Mouse (Mus musculus) CH12.LX (cell line): ENCODE measurements around the gene Gm49396. TPM values are rescaled to one million over a fixed set of nuclear protein-coding genes. Genes with fewer than 3 reads are reported as not detected.
A peak's percentile ranks its signal among the peaks of the same experiment; 100 is the strongest.

ENCODE experiments used
- DNase-seq: peaks from one replicate; pipeline ENCODE4 v3.0.0-alpha.2; 2013; ENCODE audit errors: extremely low read depth
- H3K27ac ChIP-seq: 2 replicates; pipeline ENCODE4 v1.5.1; 2012; ENCODE audit warnings: low read depth, mild to moderate bottlenecking, control low read depth, moderate library complexity; ENCODE audit not compliant: insufficient read depth
- H3K27me3 ChIP-seq: replicated peaks from 2 replicates; pipeline ENCODE3; 2012; ENCODE audit warnings: inconsistent platforms
- H3K36me3 ChIP-seq, 2 experiments: replicated peaks in 1 of 2; 2 replicates each; pipeline versions ENCODE3 to v1.6.1; 2012; ENCODE audit warnings: inconsistent platforms in 1 of 2, low read length in 1 of 2, mild to moderate bottlenecking in 1 of 2, mixed read lengths in 1 of 2, moderate library complexity in 1 of 2; ENCODE audit not compliant: control insufficient read depth in 1 of 2, insufficient read depth in 1 of 2
- H3K4me1 ChIP-seq, 2 experiments: 2 replicates each; pipeline ENCODE4 v1.6.1; 2012; ENCODE audit warnings: inconsistent platforms in 1 of 2, moderate library complexity in 1 of 2; ENCODE audit not compliant: insufficient read depth in 2 of 2, control insufficient read depth in 1 of 2
- H3K4me2 ChIP-seq: 2 replicates; pipeline ENCODE4 v1.6.1; 2012; ENCODE audit warnings: low read depth, mild to moderate bottlenecking, control low read depth; ENCODE audit not compliant: poor library complexity, insufficient read depth, severe bottlenecking
- H3K4me3 ChIP-seq, 3 experiments: fragments of 150-350 bp in 1 of 3; sonication (generic) in 1 of 3; replicated peaks in 1 of 3; 2 replicates each; pipeline versions ENCODE3 to v1.5.1; 2011 to 2012; ENCODE audit warnings: low read depth in 2 of 3, low read length in 2 of 3, mild to moderate bottlenecking in 2 of 3, moderate library complexity in 2 of 3, control low read depth in 1 of 3, improper control_type of control experiment in 1 of 3, inconsistent platforms in 1 of 3, mixed read lengths in 1 of 3; ENCODE audit not compliant: poor library complexity in 1 of 3
- H3K79me2 ChIP-seq: replicated peaks from 2 replicates; pipeline ENCODE4 v1.6.1; 2012; ENCODE audit warnings: mild to moderate bottlenecking, moderate library complexity; ENCODE audit not compliant: control insufficient read depth, poor library complexity, insufficient read depth, severe bottlenecking; ENCODE audit errors: extremely low read depth
- H3K9ac ChIP-seq: 2 replicates; pipeline ENCODE4 v1.6.1; 2012; ENCODE audit warnings: low read depth, mild to moderate bottlenecking, control low read depth, moderate library complexity; ENCODE audit not compliant: insufficient read depth
- H3K9me3 ChIP-seq: replicated peaks from 2 replicates; pipeline ENCODE3; 2012; ENCODE audit warnings: low read length, inconsistent platforms, mixed read lengths
- BHLHE40 ChIP-seq: IDR thresholded peaks from 2 replicates; pipeline ENCODE4 v1.6.1; 2011; ENCODE audit warnings: mild to moderate bottlenecking, low read depth, low read length, improper control_type of control experiment
- CTCF ChIP-seq, 2 experiments: IDR thresholded peaks in 1 of 2; conservative IDR thresholded peaks in 1 of 2; 2 replicates each; pipeline ENCODE4 v1.5.1; 2011 to 2012; ENCODE audit warnings: low read depth in 2 of 2, low read length in 2 of 2, improper control_type of control experiment in 1 of 2, inconsistent platforms in 1 of 2, mild to moderate bottlenecking in 1 of 2, moderate library complexity in 1 of 2
- E2F4 ChIP-seq: IDR thresholded peaks from 2 replicates; pipeline ENCODE4 v1.6.1; 2011; ENCODE audit warnings: low read depth, low read length, improper control_type of control experiment; ENCODE audit not compliant: insufficient replicate concordance
- ELF1 ChIP-seq: IDR thresholded peaks from 2 replicates; pipeline ENCODE4 v1.6.1; 2014; ENCODE audit warnings: low read depth, mild to moderate bottlenecking, inconsistent platforms, low read length, improper control_type of control experiment
- GABPA ChIP-seq: IDR thresholded peaks from 2 replicates; pipeline ENCODE4 v1.6.1; 2012; ENCODE audit warnings: low read depth, low read length, improper control_type of control experiment, inconsistent platforms; ENCODE audit not compliant: insufficient replicate concordance
- HCFC1 ChIP-seq: IDR thresholded peaks from 2 replicates; pipeline ENCODE4 v1.6.1; 2012; ENCODE audit warnings: low read depth, mild to moderate bottlenecking, inconsistent platforms, low read length, improper control_type of control experiment
- MXI1 ChIP-seq: IDR thresholded peaks from 2 replicates; pipeline ENCODE4 v1.6.1; 2011; ENCODE audit warnings: mild to moderate bottlenecking, low read depth, low read length, improper control_type of control experiment
- MYC ChIP-seq: IDR thresholded peaks from 2 replicates; pipeline ENCODE4 v1.6.1; 2011; ENCODE audit warnings: low read depth, mild to moderate bottlenecking, improper control_type of control experiment, low read length
- NELFE ChIP-seq: IDR thresholded peaks from 2 replicates; pipeline ENCODE4 v1.6.1; 2011; ENCODE audit warnings: low read depth, low read length, improper control_type of control experiment
- RAD21 ChIP-seq: IDR thresholded peaks from 2 replicates; pipeline ENCODE4 v1.6.1; 2011; ENCODE audit warnings: low read depth, mild to moderate bottlenecking, low read length, improper control_type of control experiment, moderate library complexity
- RCOR1 ChIP-seq: conservative IDR thresholded peaks from 2 replicates; pipeline ENCODE4 v1.6.1; 2012; ENCODE audit warnings: low read depth, mild to moderate bottlenecking, inconsistent platforms, low read length, improper control_type of control experiment
- SIN3A ChIP-seq: IDR thresholded peaks from 2 replicates; pipeline ENCODE4 v1.6.1; 2012; ENCODE audit warnings: low read length, improper control_type of control experiment, inconsistent platforms
- USF1 ChIP-seq: IDR thresholded peaks from 2 replicates; pipeline ENCODE4 v1.6.1; 2014; ENCODE audit warnings: low read depth, mild to moderate bottlenecking, inconsistent platforms, low read length, improper control_type of control experiment
- USF2 ChIP-seq: conservative IDR thresholded peaks from 2 replicates; pipeline ENCODE4 v1.6.1; 2011; ENCODE audit warnings: low read depth, low read length, improper control_type of control experiment
- ZC3H11A ChIP-seq: IDR thresholded peaks from 2 replicates; pipeline ENCODE4 v1.6.1; 2012; ENCODE audit warnings: low read depth, mild to moderate bottlenecking, inconsistent platforms, low read length, improper control_type of control experiment
- ZMIZ1 ChIP-seq: IDR thresholded peaks from 2 replicates; pipeline ENCODE4 v1.6.1; 2012; ENCODE audit warnings: low read depth, mild to moderate bottlenecking, inconsistent platforms, low read length, improper control_type of control experiment
- dilution Hi-C: fragments of 300-500 bp; cut with MboI; formaldehyde crosslinking; loops from 2 replicates; pipeline ENCODE4 v1.14.3; 2020; ENCODE audit warnings: low sequenced_read_pairs; ENCODE audit not compliant: extremely low pct_unique_long_range_greater_than_20kb, extremely low pct_ligation_motif_present
- in situ Hi-C: fragments of 300-500 bp; cut with MboI; formaldehyde crosslinking; loops from 3 replicates; pipeline ENCODE4 v1.14.3; 2019; ENCODE audit warnings: low sequenced_read_pairs, low pct_ligation_motif_present, low pct_unique_long_range_greater_than_20kb, mixed read lengths
- polyA plus RNA-seq: library from polyadenylated mRNA; unstranded; fragments of >175 nt; gene quantifications from 2 replicates; pipeline ENCODE4 v1.2.1, GENCODE M21; 2012; ENCODE audit warnings: low read depth; ENCODE audit not compliant: insufficient read length
- total RNA-seq, 2 experiments: library from RNA; depleted of rRNA; stranded (reverse); fragments of 300-350 nt in 1 of 2; fragments of >200 nt in 1 of 2; gene quantifications; 2 replicates each; pipeline ENCODE4 v1.2.3; 2012 to 2014

Gm49396 gene
- total and polyA plus RNA-seq, 3 experiments, result 1.9 to 3.3 (median 2.7) TPM

- peak overlapping the region; percentile 82 to 96 (median 85) for H3K4me3 ChIP-seq
- DNase-seq, result no peak
- peak overlapping the region; percentile 93 for H3K9ac ChIP-seq
- H3K4me1 ChIP-seq, result peaks cover 9 to 35% of the 10 kb centered on the region in 2 experiments; a peak in 3 of 4 replicates
- TF ChIP-seq RAD21 (no peak), RCOR1 (no peak; the same call in 1 of the 2 replicates), ZMIZ1 (no peak), CTCF (conservative IDR thresholded peaks at IDR 0.05 in 1 of 2, IDR thresholded peaks at IDR 0.05 in 1 of 2; ENCODE audit: low read depth in 2 of 2, low read length in 2 of 2) (no peak), ZC3H11A (no peak), E2F4 (no peak), BHLHE40 (no peak), MYC (no peak)
- H3K9me3 ChIP-seq, result no peaks in the 10 kb centered on the region
- H3K27me3 ChIP-seq, result no peaks in the 10 kb centered on the region
- peak overlapping the region; percentile 77; the same call in 1 of the 2 replicates for H3K4me2 ChIP-seq
- H3K36me3 ChIP-seq, result peaks cover 24 to 47% of the 10 kb centered on the region in 2 experiments
- dilution Hi-C loops, result no loop called here
- peaks cover 25% of the 10 kb centered on the region for H3K79me2 ChIP-seq
- in situ Hi-C loops, result no loop called here
- H3K27ac ChIP-seq, result peak overlapping the region; percentile 65
These were observed 523 bp upstream of the Gm49396 start for GRCm38 (mm10) chr7:30562526-30563116.

DNA sequence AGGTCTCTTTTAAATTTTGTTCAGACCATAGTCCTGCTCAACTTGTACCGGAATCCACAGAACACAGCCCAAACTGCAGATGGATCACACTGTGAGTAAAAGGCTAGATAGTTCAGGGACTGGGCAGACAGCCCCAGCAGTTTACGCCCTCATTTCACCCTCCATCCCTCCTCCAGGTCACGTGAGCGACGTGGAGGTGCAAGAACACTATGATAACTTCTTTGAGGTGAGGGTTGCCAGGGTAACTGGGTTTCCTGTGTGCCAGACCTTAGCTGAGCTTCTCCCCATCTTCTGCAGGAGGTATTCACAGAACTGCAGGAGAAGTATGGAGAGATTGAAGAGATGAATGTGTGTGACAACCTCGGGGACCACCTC lies 749 bp downstream of the Gm49396 start:
- dilution Hi-C loops, result no loop called here
- Histone ChIP-seq H3K9ac (peak overlapping the region; percentile 45; the same call in 1 of the 2 replicates), H3K79me2 (peaks cover 16% of the 10 kb centered on the region), H3K4me1 (peaks cover 7 to 22% of the 10 kb centered on the region in 2 experiments; a peak in 3 of 4 replicates), H3K9me3 (no peaks in the 10 kb centered on the region), H3K27me3 (no peaks in the 10 kb centered on the region), H3K4me3 (peak overlapping the region; percentile 85 to 100 (median 90)), H3K36me3 (peaks cover 34 to 53% of the 10 kb centered on the region in 2 experiments), H3K4me2 (peak overlapping the region; percentile 71), H3K27ac (no peak overlapping the region)
- TF ChIP-seq MXI1, result no peak
- no peak for TF ChIP-seq NELFE
- TF ChIP-seq GABPA, result no peak
- no peak for TF ChIP-seq USF1
- TF ChIP-seq HCFC1, result no peak
- no peak for TF ChIP-seq SIN3A
- no peak for TF ChIP-seq ELF1
- no peak for TF ChIP-seq USF2
- in situ Hi-C loops, result no loop called here
- DNase-seq, result no peak
